Mouse (Mus musculus) myocyte (in vitro differentiated cells): ENCODE results near the gene M6pr. TPM values are rescaled to one million over a fixed set of nuclear protein-coding genes. Genes with fewer than 3 reads are reported as not detected.

Source experiments
- H3K27me3 ChIP-seq: one replicate; pipeline ENCODE4 v1.6.1; 2011; ENCODE audit not compliant: control insufficient read depth, insufficient read depth, insufficient read length
- H3K36me3 ChIP-seq: one replicate; pipeline ENCODE4 v1.6.1; 2011; ENCODE audit not compliant: control insufficient read depth, insufficient read depth
- H3K4me2 ChIP-seq: one replicate; pipeline ENCODE4 v1.6.1; 2011; ENCODE audit warnings: low read depth, control low read depth
- H3K4me3 ChIP-seq: one replicate; pipeline ENCODE4 v1.5.1; 2011; ENCODE audit warnings: mild to moderate bottlenecking, control low read depth, moderate library complexity
- H3K79me2 ChIP-seq: one replicate; pipeline ENCODE4 v1.6.1; 2011; ENCODE audit not compliant: control insufficient read depth, insufficient read depth
- H3ac ChIP-seq: one replicate; pipeline ENCODE4 v1.6.1; 2011; ENCODE audit not compliant: control insufficient read depth, insufficient read length
- CEBPB ChIP-seq: IDR thresholded peaks from 2 replicates; pipeline ENCODE4 v1.6.1; 2011; ENCODE audit warnings: mild to moderate bottlenecking, moderate library complexity; ENCODE audit not compliant: poor library complexity, insufficient read depth, severe bottlenecking
- E2F4 ChIP-seq: IDR thresholded peaks from one replicate; pipeline ENCODE4 v1.6.1; 2011; ENCODE audit warnings: mild to moderate bottlenecking, control low read depth, moderate library complexity; ENCODE audit not compliant: insufficient read depth
- MAX ChIP-seq: IDR thresholded peaks from one replicate; pipeline ENCODE4 v1.6.1; 2011; ENCODE audit warnings: low read depth, mild to moderate bottlenecking, control low read depth
- MYOG ChIP-seq, 3 experiments: IDR thresholded peaks; one replicate each; pipeline ENCODE4 v1.6.1; 2011; ENCODE audit warnings: control low read depth in 2 of 3, low read depth in 2 of 3, mild to moderate bottlenecking in 2 of 3; ENCODE audit not compliant: insufficient read length in 2 of 3, control insufficient read depth in 1 of 3, insufficient read depth in 1 of 3
- POLR2A ChIP-seq: IDR thresholded peaks from one replicate; pipeline ENCODE4 v1.6.1; 2011; ENCODE audit warnings: low read depth, mild to moderate bottlenecking, control low read depth, moderate library complexity; ENCODE audit not compliant: insufficient read length
- POLR2AphosphoS2 ChIP-seq: IDR thresholded peaks from one replicate; pipeline ENCODE4 v1.6.1; 2011; ENCODE audit warnings: low read depth, control low read depth; ENCODE audit not compliant: insufficient read length
- REST ChIP-seq: IDR thresholded peaks from one replicate; pipeline ENCODE4 v1.6.1; 2011; ENCODE audit warnings: mild to moderate bottlenecking, control low read depth, moderate library complexity; ENCODE audit not compliant: insufficient read depth, insufficient read length
- SRF ChIP-seq: IDR thresholded peaks from one replicate; pipeline ENCODE4 v1.6.1; 2011; ENCODE audit warnings: low read depth; ENCODE audit not compliant: control insufficient read depth, insufficient read length
- TCF3 ChIP-seq: IDR thresholded peaks from one replicate; pipeline ENCODE4 v1.6.1; 2011; ENCODE audit warnings: low read depth, control low read depth; ENCODE audit not compliant: insufficient read length
- USF1 ChIP-seq: IDR thresholded peaks from one replicate; pipeline ENCODE4 v1.6.1; 2011; ENCODE audit warnings: low read depth, mild to moderate bottlenecking, control low read depth, moderate library complexity
- polyA plus RNA-seq: library from polyadenylated mRNA; unstranded; fragments of >200 nt; fragmentation: generic; extraction: Trizol; gene quantifications from one replicate; pipeline ENCODE4 v1.2.1, GENCODE M21; 2012; ENCODE audit warnings: missing spikeins

Gene M6pr
- polyA plus RNA-seq, 1 experiment, result 58.8 TPM

GRCm38 (mm10) chr6:122365706-122366105 lies 57.2 kb downstream of the M6pr start:
- Histone ChIP-seq H3K4me2 (no peak overlapping the region), H3K36me3 (no peaks in the 10 kb centered on the region), H3ac (no peak overlapping the region), H3K79me2 (no peaks in the 10 kb centered on the region), H3K4me3 (no peak overlapping the region), H3K27me3 (no peaks in the 10 kb centered on the region)
- TF ChIP-seq E2F4 (no peak), POLR2AphosphoS2 (no peak), MAX (no peak), MYOG (IDR thresholded peaks at IDR 0.05; ENCODE audit: control insufficient read depth in 1 of 3, insufficient read depth in 1 of 3, insufficient read length in 2 of 3, low read depth in 2 of 3) (no peak), TCF3 (no peak)

DNA sequence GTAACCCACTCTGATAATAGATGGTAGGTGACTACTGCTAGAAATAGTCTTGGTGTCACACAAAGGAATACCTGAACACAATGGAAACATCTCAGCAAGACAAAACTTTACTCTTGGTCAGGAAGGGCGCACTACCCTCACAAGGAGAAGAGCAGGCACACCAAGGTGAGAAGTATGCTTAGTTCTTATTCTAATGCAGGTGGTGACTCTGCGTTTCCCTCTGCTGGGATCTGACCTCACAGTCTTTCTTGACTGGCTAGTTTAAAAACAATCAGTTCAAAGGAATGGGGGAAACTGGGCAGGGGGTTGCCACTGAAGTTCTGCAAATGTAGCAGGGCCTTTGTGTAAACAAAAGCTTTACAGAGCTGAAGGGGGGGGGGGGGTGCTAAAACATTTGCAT lies 57.8 kb downstream of the M6pr start:
- Histone ChIP-seq H3K27me3 (no peaks in the 10 kb centered on the region), H3K4me2 (no peak overlapping the region), H3K36me3 (no peaks in the 10 kb centered on the region), H3ac (no peak overlapping the region), H3K79me2 (no peaks in the 10 kb centered on the region), H3K4me3 (no peak overlapping the region)
- TF ChIP-seq SRF, result no peak
- no peak for TF ChIP-seq CEBPB
- no peak for TF ChIP-seq E2F4
- no peak for TF ChIP-seq REST
- no peak for TF ChIP-seq USF1
- TF ChIP-seq POLR2A, result no peak
- TF ChIP-seq TCF3, result no peak

- H3K36me3 ChIP-seq, result no peaks in the 10 kb centered on the region
- no peak overlapping the region for H3K4me2 ChIP-seq
- no peak overlapping the region for H3K4me3 ChIP-seq
- no peaks in the 10 kb centered on the region for H3K79me2 ChIP-seq
- H3ac ChIP-seq, result no peak overlapping the region
- no peak for TF ChIP-seq USF1
- no peak for TF ChIP-seq SRF
- TF ChIP-seq REST, result no peak
- TF ChIP-seq CEBPB, result no peak
- TF ChIP-seq MYOG (IDR thresholded peaks at IDR 0.05; ENCODE audit: control insufficient read depth in 1 of 3, insufficient read depth in 1 of 3, insufficient read length in 2 of 3, low read depth in 2 of 3), result no peak
- TF ChIP-seq MAX, result no peak
- no peaks in the 10 kb centered on the region for H3K27me3 ChIP-seq
Observed at GRCm38 (mm10) chr6:122366976-122367375, 58.5 kb downstream of the M6pr start.

Other genes with a start within 250 kb of the M6pr start
- not detected for gene Klrg1, start 25.8 kb upstream of the M6pr start, polyA plus RNA-seq
- 15.5 TPM for gene Phc1, start 31.8 kb downstream of the M6pr start, polyA plus RNA-seq
- gene Rimklb, start 190.0 kb downstream of the M6pr start, polyA plus RNA-seq, result not detected
- 0.98 TPM for gene Mfap5, start 197.1 kb downstream of the M6pr start, polyA plus RNA-seq
- not detected for gene Aicda, start 245.1 kb downstream of the M6pr start, polyA plus RNA-seq